13 mouse cellular contexts compared by ENCODE assay signal in genomic region chr4:147814592-147815167, GRCm38 (mm10). TPM values are rescaled to one million over a fixed set of nuclear protein-coding genes. Genes with fewer than 3 reads are reported as not detected.
DNase-seq lines count a peak whose midpoint lies in the region; ATAC-seq and TF ChIP-seq lines count a peak whose summit lies in the region.
"Had no signal": no experiment of that assay in that cellular context is flagged by ENCODE, and none has a peak within 500 bp of the region (broad histone marks: within the 10 kb centered on the region; RNA-seq: fewer than 3 reads in every experiment).

No protein-coding gene starts in this region.

- no peak for TF ChIP-seq POLR2A in liver, adult 2 months (IDR thresholded peaks at IDR 0.05; ENCODE audit: extremely low read depth, insufficient read depth, low read length)

- no peaks in the 10 kb centered on the region for H3K4me1 ChIP-seq in liver, adult 2 months (ENCODE audit: control insufficient read depth, insufficient read depth, low read length)
- H3K4me1 ChIP-seq in G1E (ENCODE audit: insufficient read depth, low read depth, low read length): peaks cover 2% of the 10 kb centered on the region; the same call in 1 of the 2 replicates
- no peaks in the 10 kb centered on the region for H3K4me1 ChIP-seq in limb, embryonic 10.5 days
- H3K4me1 ChIP-seq: midbrain, embryonic 15.5 days had no signal

- H3K27me3 ChIP-seq in liver, adult 2 months (ENCODE audit: control insufficient read depth, insufficient read depth, low read length): no peaks in the 10 kb centered on the region
- no peaks in the 10 kb centered on the region for H3K27me3 ChIP-seq in G1E (ENCODE audit: insufficient read depth, low read length)
- no peaks in the 10 kb centered on the region for H3K27me3 ChIP-seq in limb, embryonic 10.5 days (ENCODE audit: low read depth, poor library complexity, severe bottlenecking)
- H3K27me3 ChIP-seq: kidney, embryonic 15.5 days; midbrain, embryonic 15.5 days had no signal

- no peak overlapping the region for H3K4me3 ChIP-seq in liver, adult 2 months (ENCODE audit: insufficient read depth, low read depth, low read length)
- H3K4me3 ChIP-seq in G1E (ENCODE audit: low read depth, low read length): no peak overlapping the region
- H3K4me3 ChIP-seq in limb, embryonic 10.5 days: no peak overlapping the region
- H3K4me3 ChIP-seq: kidney, embryonic 15.5 days; midbrain, embryonic 15.5 days had no signal

- no peak overlapping the region for H3K27ac ChIP-seq in liver, adult 2 months (replicated peaks; ENCODE audit: insufficient read depth, low read depth, low read length)
- H3K27ac ChIP-seq in limb, embryonic 10.5 days: no peak overlapping the region
- H3K27ac ChIP-seq: kidney, embryonic 15.5 days; midbrain, embryonic 15.5 days had no signal

- H3K9me3 ChIP-seq in G1E (replicated peaks): peaks cover 3% of the 10 kb centered on the region; the same call in 1 of the 2 replicates
- no peaks in the 10 kb centered on the region for H3K9me3 ChIP-seq in limb, embryonic 10.5 days (replicated peaks)

- H3K36me3 ChIP-seq in liver, adult 2 months (ENCODE audit: control insufficient read depth, insufficient read depth, low read length): no peaks in the 10 kb centered on the region
- H3K36me3 ChIP-seq in G1E (replicated peaks): no peaks in the 10 kb centered on the region
- no peaks in the 10 kb centered on the region for H3K36me3 ChIP-seq in limb, embryonic 10.5 days
- H3K36me3 ChIP-seq: kidney, embryonic 15.5 days; midbrain, embryonic 15.5 days had no signal

- TF ChIP-seq CTCF in liver, adult 2 months (IDR thresholded peaks at IDR 0.05; ENCODE audit: low read depth, low read length): peak; percentile 43
- 0 out of 2 replicates have a peak, but pooled peaks have one; percentile 6 for TF ChIP-seq CTCF in G1E (IDR thresholded peaks at IDR 0.05; ENCODE audit: low read depth, low read length)

- no peaks in the 10 kb centered on the region for H3K79me2 ChIP-seq in liver, adult 2 months (ENCODE audit: control insufficient read depth, insufficient read depth, low read length)

- DNase-seq in liver, adult 2 months (ENCODE audit: extremely low read depth, low read depth, low spot score): peak; percentile 41
- DNase-seq in liver (no peak), G1E (ENCODE audit: low spot score) (no peak)
- DNase-seq in heart, postnatal 4 days: no peak
- no peak for DNase-seq in limb, embryonic 10.5 days (ENCODE audit: low spot score)
- DNase-seq in cerebellum, adult 8-10 months: no peak
- DNase-seq: adrenal gland, adult 2 months; right cerebral cortex, postnatal 14 days; thymus, postnatal 36 days had no signal

- 60% methylated on average over 2 of the region's 2 CpGs for WGBS in liver, adult 2 months
- WGBS in limb, embryonic 10.5 days: 84% methylated on average over 2 of the region's 2 CpGs

- ATAC-seq in G1E (ENCODE audit: extremely low read depth, insufficient number of reproducible peaks, low FRiP score, poor library complexity, severe bottlenecking): no peak
- peak; percentile 68 for ATAC-seq in erythroid progenitor cell, adult 5-6 weeks (replicated peaks; ENCODE audit: low FRiP score, poor library complexity, severe bottlenecking)
- peak; percentile 82; the same call in 1 of the 2 replicates for ATAC-seq in neutrophil, adult 5-6 weeks (ENCODE audit: extremely low read depth, insufficient number of reproducible peaks, low FRiP score, poor library complexity, severe bottlenecking)
- ATAC-seq: midbrain, embryonic 15.5 days had no signal

- H3K9ac ChIP-seq in liver, adult 2 months (ENCODE audit: low read depth, low read length): no peak overlapping the region
- H3K9ac ChIP-seq: kidney, embryonic 15.5 days; midbrain, embryonic 15.5 days had no signal

RNA-seq across cellular contexts. Expression of gene Zfp984, which starts 5.1 kb away (rescaled TPM):
- total RNA-seq in liver, adult 2 months (2014; rRNA removed): 1.6 and 2.6 TPM in 2 replicates
- polyA plus RNA-seq in liver, adult 2 months (2012; rRNA removed): 0.05 and 0.20 TPM in 2 replicates
- total RNA-seq in G1E (2014; fragmentation: Nextera tagmentation): 121 and 143 TPM in 2 replicates
- total RNA-seq in G1E (2017): 27.0 and 36.5 TPM in 2 replicates
- 1.8 and 2.5 TPM in 2 replicates for polyA plus RNA-seq in G1E (2012)
- 7.2 and 20.1 TPM in 2 replicates for total RNA-seq in erythroid progenitor cell, adult 5-6 weeks (2015; ENCODE audit: low replicate concordance)
- total RNA-seq in erythroid progenitor cell, adult 5-6 weeks (2017; ENCODE audit: low replicate concordance): 6.8 and 12.9 TPM in 2 replicates
- 44.7 and 50.8 TPM in 2 replicates for total RNA-seq in neutrophil, adult 5-6 weeks (2017)
- total RNA-seq in heart, postnatal 4 days (2021): 1 to 10 TPM; 3.8 to 4.4 TPM
- polyA plus RNA-seq in limb, embryonic 10.5 days (2016; fragmentation: Nextera tagmentation; extraction: Ambion mirVana): 9.0 and 9.3 TPM in 2 replicates
- polyA plus RNA-seq: adrenal gland, adult 2 months had no signal

RNA-seq across cellular contexts. Expression of gene Zfp933, which starts 33.5 kb away (rescaled TPM):
- 3.8 and 4.9 TPM in 2 replicates for total RNA-seq in liver, adult 2 months (2014; rRNA removed)
- polyA plus RNA-seq in liver, adult 2 months (2012; rRNA removed): 0.56 and 0.61 TPM in 2 replicates
- total RNA-seq in G1E (2014; fragmentation: Nextera tagmentation): 12.4 and 15.2 TPM in 2 replicates
- 9.3 and 10.9 TPM in 2 replicates for total RNA-seq in G1E (2017)
- 0.11 and 0.15 TPM in 2 replicates for polyA plus RNA-seq in G1E (2012)
- total RNA-seq in erythroid progenitor cell, adult 5-6 weeks (2015; ENCODE audit: low replicate concordance): 0.84 and 3.2 TPM in 2 replicates
- total RNA-seq in erythroid progenitor cell, adult 5-6 weeks (2017; ENCODE audit: low replicate concordance): 0.98 and 3.0 TPM in 2 replicates
- total RNA-seq in neutrophil, adult 5-6 weeks (2017): 10.3 and 10.8 TPM in 2 replicates
- 10 to 100 TPM in 1 of 2 experiments, 1 to 10 TPM in 1; 9.1 to 12.6 TPM for total RNA-seq in heart, postnatal 4 days (2021)
- 5.2 and 5.4 TPM in 2 replicates for polyA plus RNA-seq in limb, embryonic 10.5 days (2016; fragmentation: Nextera tagmentation; extraction: Ambion mirVana)

RNA-seq across cellular contexts. Expression of gene Miip, which starts 53.9 kb away (rescaled TPM):
- 11.4 and 12.1 TPM in 2 replicates for total RNA-seq in liver, adult 2 months (2014; rRNA removed)
- polyA plus RNA-seq in liver, adult 2 months (2012; rRNA removed): 28.4 and 44.3 TPM in 2 replicates
- not detected in 2 replicates for total RNA-seq in G1E (2014; fragmentation: Nextera tagmentation)
- total RNA-seq in G1E (2017): 0.05 TPM in 1 of 2 replicates, not detected in the other
- 0.06 TPM in 1 of 2 replicates, not detected in the other for polyA plus RNA-seq in G1E (2012)
- 134 and 157 TPM in 2 replicates for total RNA-seq in erythroid progenitor cell, adult 5-6 weeks (2015; ENCODE audit: low replicate concordance)
- total RNA-seq in erythroid progenitor cell, adult 5-6 weeks (2017; ENCODE audit: low replicate concordance): 131 and 165 TPM in 2 replicates
- 67.3 and 77.2 TPM in 2 replicates for total RNA-seq in neutrophil, adult 5-6 weeks (2017)
- 10 to 100 TPM; 17.8 to 21.7 TPM for total RNA-seq in heart, postnatal 4 days (2021)
- polyA plus RNA-seq in limb, embryonic 10.5 days (2016; fragmentation: Nextera tagmentation; extraction: Ambion mirVana): 57.4 and 64.2 TPM in 2 replicates

RNA-seq across cellular contexts. Expression of gene Fv1, which starts 54.1 kb away (rescaled TPM):
- 3.0 and 3.5 TPM in 2 replicates for total RNA-seq in liver, adult 2 months (2014; rRNA removed)
- 0.57 and 0.61 TPM in 2 replicates for polyA plus RNA-seq in liver, adult 2 months (2012; rRNA removed)
- not detected in 2 replicates for total RNA-seq in G1E (2014; fragmentation: Nextera tagmentation)
- total RNA-seq in G1E (2017): not detected in 2 replicates
- not detected in 2 replicates for polyA plus RNA-seq in G1E (2012)
- total RNA-seq in erythroid progenitor cell, adult 5-6 weeks (2015; ENCODE audit: low replicate concordance): 16.8 and 35.3 TPM in 2 replicates
- total RNA-seq in erythroid progenitor cell, adult 5-6 weeks (2017; ENCODE audit: low replicate concordance): 29.4 and 35.8 TPM in 2 replicates
- total RNA-seq in neutrophil, adult 5-6 weeks (2017): 20.9 and 22.0 TPM in 2 replicates
- total RNA-seq in heart, postnatal 4 days (2021): 10 to 100 TPM in 1 of 2 experiments, 1 to 10 TPM in 1; 9.9 to 11.7 TPM
- 13.5 and 13.7 TPM in 2 replicates for polyA plus RNA-seq in limb, embryonic 10.5 days (2016; fragmentation: Nextera tagmentation; extraction: Ambion mirVana)

Comparison
In these comparisons a context has a peak if more than half of its experiments do, and no peak if none do; other contexts are left out.
1. RNA of gene Miip, which starts 53.9 kb away (total RNA-seq): 131 to 165 TPM in erythroid progenitor cell, adult 5-6 weeks, 67.3 to 77.2 TPM in neutrophil, adult 5-6 weeks, 17.8 to 21.7 TPM in heart, postnatal 4 days and 11.4 to 12.1 TPM in liver, adult 2 months; 0.05 TPM in G1E; every median in the first group is over 10 times any median in the second.